Mouse (Mus musculus): ENCODE data around the gene Dmrtb1.

- TF ChIP-seq FLI1 (IDR thresholded peaks at IDR 0.05; ENCODE audit: low read length) = no peak
- TF ChIP-seq GATA1 (IDR thresholded peaks at IDR 0.05; ENCODE audit: borderline replicate concordance, low read length) = no peak
These were observed 13.3 kb downstream of the Dmrtb1 start for GRCm38 (mm10) chr4:107670731-107671130.

Data from megakaryocyte, embryonic 14.5 days (primary cell).